Mouse (Mus musculus) CD4-positive, CD25-positive, alpha-beta regulatory T cell, adult 4 months (primary cell): ENCODE measurements around the gene Npcd. TPM values are rescaled to one million over a fixed set of nuclear protein-coding genes. Genes with fewer than 3 reads are reported as not detected.

Experiments
- ATAC-seq: one replicate; pipeline ENCODE4 v1.8.0; 2017
- polyA plus RNA-seq, 2 experiments: library from polyadenylated mRNA; unstranded; fragments of 100-300 nt; shearing (Covaris generic); gene quantifications; one replicate each; pipeline ENCODE4 v1.2.1; 2017

Npcd gene
- polyA plus RNA-seq, 2 experiments from 2014 or later = not detected

GRCm38 (mm10) chr15:79764539-79765267 lies 69.3 kb downstream of the Npcd start:
- no peak for ATAC-seq

GRCm38 (mm10) chr15:79763601-79764246 lies 70.3 kb downstream of the Npcd start:
- ATAC-seq = no peak

DNA sequence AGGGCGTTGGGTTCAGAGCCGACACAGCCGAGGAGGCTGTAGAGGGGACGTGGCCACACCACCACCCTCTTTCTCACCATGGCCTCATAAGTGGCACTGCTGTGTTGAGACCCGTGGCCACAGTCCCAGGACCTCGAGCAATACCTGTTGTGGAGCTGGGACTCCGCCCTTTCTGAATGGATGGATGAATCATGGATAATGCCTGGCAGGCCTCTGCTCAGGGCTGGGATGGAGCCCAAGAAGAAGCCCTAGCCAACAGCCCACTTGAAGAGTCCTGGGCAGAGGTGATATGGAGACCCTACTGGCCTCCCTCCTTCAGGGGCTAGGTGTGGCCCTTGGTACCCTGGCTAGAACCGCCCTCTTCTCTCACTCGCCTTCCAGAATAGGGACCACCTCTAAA lies 71.0 kb downstream of the Npcd start:
- no peak for ATAC-seq

DNA sequence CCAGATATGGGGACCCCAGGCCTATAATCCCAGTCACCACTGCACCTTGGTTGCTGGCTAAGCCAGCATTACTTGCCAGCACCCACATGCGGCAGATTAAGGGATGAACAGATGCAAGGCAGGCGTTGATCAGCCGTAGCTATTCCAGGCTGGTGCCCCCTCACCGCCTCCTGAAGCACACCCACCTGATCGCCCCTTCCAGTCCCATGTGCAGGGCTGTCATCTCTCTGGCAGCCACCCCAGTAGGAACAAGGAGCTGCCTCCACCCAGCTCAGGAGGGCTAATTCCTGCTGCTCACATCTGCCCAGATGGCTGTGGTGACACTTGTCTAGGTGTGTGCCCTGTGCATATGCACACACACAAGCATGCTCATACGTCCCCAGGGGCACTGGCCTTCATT lies 73.1 kb downstream of the Npcd start:
- ATAC-seq = no peak

DNA sequence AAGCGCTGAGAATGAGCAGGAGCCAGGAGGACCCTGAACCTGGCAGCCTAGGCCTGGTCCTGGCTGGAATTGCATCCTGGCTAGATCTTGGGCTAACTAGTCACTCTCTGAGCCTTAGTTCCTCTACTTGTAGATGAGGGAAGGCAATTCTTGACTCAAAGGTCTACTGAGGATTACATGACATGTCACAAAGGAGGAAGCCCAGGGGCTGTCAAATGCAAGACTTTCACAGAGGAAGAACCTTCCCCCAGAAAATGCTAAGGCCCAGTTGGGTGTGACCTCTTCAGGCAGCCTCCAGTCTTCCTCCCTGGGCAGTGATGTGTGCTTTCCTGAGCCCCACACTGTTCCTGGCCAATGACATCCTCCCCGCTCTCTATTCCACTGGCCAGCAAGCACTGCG lies 76.9 kb downstream of the Npcd start:
- no peak for ATAC-seq

DNA sequence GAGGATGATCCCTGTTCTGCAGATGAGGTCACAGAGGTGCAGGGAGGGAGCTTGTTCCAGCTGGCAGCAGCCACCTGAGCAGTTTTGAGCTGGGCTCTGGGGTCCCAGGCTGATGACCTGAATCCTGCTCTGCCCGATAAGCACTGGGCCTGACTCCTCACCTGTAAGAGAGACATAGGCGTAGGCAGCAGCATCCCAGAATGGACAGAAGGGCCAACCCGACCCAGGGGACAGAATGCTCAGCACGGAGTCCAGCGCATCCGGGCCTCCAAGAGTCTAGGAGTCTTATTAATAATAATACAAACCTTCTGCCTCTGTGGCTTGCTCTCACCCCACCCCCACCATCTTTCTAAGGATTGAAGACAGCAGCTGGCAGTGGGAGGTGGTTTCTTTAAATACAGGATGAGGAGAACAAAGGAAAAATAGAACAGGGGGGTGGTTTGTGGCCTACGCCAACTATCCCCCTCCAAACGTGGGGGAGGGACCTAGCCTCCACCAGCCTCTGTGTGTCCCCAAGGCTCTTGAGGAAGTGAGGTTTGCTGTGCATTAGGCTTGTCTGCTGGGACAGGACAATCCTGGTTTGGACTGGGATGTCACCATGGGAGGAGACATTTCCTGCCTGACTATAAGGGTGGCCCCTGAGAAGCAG lies 77.9 kb downstream of the Npcd start:
- no peak for ATAC-seq

DNA sequence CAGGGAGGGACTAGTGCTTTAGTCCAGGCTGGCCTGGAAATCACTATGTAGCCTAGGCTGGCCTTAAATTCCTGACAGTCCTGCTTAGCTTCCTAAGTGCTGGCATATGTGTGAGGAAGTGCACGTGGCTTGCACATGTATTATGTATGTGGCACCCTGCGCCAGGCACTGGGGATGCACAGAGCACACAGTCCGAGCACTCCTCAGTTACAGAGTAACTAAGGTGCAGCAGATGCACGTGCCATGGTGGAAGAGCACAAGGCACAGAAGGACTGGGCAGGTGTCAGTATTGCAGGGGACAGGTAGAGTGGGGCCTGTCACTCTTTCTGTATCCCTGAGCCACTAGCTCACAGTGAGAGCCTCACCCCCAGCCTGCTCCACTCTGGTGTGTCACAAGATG lies 78.9 kb downstream of the Npcd start:
- no peak for ATAC-seq

DNA sequence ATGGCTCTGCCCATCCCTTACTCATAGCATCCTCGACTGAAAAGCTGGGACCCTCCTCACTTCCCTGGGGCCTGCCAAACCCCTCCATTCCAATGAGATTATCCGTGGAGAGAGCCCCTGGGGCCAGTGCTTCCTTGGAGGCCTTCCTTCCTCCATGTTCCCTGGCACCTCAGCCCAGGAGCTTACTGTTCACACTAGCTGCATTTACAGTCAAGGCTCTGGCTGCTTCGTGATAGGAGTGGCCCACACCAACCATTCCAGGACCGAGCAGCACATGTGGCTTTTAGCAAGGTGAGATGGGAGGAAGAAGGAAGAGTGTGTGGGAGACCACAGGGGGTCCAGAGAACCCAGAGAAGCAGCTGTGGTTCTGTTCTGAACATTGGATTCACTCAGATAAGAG lies 80.2 kb downstream of the Npcd start:
- no peak for ATAC-seq

- no peak for ATAC-seq
Observed at GRCm38 (mm10) chr15:79753420-79753752, 80.7 kb downstream of the Npcd start.

GRCm38 (mm10) chr15:79752742-79753419 lies 81.2 kb downstream of the Npcd start:
- ATAC-seq = peak; percentile 71

DNA sequence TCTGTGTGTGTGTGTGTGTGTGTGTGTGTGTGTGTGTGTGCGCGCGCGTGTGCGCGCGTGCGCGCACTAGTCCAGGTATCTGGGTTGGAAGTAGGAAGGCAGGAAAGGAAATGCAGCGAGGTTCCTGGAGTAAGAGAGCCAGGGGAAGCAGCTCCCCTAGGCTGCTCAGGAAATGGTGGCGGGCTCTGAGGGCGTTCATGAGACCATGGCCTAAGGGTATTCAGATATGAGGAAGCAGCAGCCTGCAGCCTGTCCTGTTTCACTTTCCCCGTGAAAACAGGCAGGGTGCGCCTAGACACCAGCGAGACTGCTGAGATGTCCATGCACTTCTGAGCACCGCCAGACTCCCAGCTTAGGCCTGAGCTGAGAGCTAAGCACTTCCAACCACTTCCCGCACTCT lies 82.3 kb downstream of the Npcd start:
- no peak for ATAC-seq

DNA sequence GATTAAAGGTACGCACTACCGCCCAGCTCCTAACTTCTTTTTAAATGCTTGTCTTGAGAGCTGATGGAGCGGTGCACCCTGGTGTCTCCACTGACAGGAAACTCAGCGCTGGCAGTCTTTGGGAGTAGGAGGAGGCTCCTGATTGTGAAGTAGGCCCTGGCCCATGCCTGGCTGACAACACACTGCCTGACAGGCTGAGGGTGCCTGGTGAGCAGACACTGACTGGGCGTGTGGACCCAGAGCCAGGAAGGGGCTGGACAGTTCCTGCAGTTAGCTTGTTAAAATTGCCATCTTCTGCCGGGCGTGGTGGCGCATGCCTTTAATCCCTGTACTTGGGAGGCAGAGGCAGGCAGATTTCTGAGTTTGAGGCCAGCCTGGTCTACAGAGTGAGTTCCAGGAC lies 83.8 kb downstream of the Npcd start:
- no peak for ATAC-seq

DNA sequence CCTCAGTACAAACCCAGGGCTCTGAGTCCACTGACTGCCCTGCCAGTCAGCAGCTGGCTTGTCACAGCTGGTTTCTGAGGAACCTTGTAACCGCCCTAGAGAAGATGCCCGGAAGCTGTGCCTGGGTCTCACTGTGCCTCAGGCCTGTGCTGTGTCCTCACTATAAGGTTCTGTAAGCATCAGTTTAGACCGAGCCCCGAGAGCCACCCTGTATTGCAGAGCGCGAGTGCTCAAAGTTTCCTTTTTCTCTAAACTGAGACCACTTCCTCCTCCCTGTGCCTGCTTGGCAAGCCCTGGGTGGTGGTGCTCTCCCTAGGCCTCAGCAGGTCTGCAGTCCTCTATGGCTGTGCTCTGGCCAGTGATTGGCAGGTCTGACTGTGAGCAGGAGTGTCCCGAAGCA lies 84.9 kb downstream of the Npcd start:
- no peak for ATAC-seq

DNA sequence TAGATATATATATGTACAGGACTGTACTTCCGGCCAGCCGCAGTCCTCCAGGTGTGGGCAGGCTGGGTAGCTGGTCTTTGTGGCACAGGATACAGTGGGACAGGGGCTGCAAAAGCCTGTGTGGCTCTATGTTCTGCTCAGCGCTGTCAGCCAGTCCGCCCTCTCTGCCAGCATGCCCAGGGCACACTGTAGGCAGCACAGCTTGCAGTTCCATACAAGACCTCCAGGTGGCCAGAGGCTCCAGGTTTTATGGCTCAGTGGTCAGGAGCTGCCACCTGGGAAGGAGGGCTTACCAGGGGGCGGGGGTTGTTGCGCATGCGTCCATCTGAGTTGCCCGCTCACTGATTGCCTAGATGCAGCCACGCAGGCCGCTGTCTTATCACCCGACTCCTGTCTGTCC lies 86.0 kb downstream of the Npcd start:
- ATAC-seq = no peak

- ATAC-seq = no peak
Observed at GRCm38 (mm10) chr15:79745883-79746282, 88.2 kb downstream of the Npcd start.

- no peak for ATAC-seq
Observed at GRCm38 (mm10) chr15:79745312-79745711, 88.7 kb downstream of the Npcd start.

DNA sequence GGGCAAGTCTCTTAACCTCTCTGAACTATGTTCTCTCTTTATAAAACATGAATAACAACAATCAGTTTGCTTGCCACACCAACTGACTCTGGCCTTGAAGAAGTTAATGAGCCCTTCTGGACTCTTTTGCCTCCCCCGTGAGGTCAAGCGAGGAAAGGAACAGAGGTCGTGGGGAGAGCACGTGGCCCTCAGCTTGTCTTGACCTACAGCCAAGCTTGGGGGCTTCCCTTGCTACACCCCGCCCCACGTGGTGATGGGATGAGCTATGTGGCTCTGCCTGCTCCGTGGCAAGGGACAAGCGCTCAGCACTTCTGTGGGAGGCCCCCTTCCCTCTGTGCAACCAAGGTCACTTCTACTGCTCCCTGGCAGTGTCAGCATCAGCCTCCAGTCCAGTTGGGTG lies 89.3 kb downstream of the Npcd start:
- no peak for ATAC-seq

GRCm38 (mm10) chr15:79744001-79744400 lies 90.0 kb downstream of the Npcd start:
- ATAC-seq = no peak

DNA sequence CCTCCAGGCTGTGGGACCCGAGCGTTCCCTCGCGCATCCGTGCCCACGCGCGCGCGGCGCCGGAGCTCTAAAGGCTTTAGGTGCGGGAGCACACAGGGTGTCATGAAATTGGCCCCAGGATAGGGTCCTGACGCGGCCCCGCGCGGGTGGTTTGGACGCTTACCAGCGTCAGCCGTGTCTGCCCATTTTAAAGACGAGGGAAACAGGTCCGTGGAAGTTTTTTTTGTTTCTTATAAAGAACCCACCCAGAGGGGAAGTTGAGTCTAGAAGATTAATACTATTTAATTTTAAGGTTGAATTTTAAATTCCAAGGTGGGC lies 91.4 kb downstream of the Npcd start:
- no peak for ATAC-seq

- ATAC-seq = peak; percentile 61
Observed at GRCm38 (mm10) chr15:79741921-79742705, 91.9 kb downstream of the Npcd start, which contains the start of gene Sun2. Sun2 (minus strand) TSS chr15:79742536.

DNA sequence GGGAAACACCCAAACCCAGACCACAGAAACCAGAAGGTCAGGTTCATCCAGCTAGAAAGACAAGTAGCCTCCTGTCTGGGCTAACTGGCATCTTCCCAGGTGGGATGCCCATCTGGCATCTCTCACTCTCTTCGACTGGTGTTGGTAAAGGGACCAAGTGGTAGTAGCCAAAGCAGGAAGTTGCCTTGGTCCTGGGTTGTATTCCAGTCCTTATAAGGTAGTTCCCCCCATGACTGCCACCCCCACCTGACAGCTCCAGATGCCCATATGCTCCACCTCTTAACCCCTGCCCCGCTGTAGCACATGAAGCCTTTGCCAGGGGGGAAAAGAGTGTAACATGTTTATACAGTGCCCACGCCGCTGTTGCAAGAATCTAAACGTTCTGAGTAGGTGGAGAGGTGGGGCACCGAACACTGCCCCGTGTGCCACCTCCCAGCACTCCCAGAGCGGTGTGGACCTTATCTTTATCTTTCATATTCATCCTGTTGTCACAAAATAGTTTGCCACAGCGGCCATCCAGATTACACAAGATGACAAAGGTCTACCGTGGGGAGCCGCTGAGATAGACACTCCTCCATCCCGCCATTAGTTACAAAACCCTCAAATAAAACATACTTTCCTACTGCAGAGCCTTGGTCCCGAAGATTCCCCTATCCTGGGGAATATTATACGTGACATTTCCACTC lies 92.7 kb downstream of the Npcd start:
- peak; percentile 56 for ATAC-seq

DNA sequence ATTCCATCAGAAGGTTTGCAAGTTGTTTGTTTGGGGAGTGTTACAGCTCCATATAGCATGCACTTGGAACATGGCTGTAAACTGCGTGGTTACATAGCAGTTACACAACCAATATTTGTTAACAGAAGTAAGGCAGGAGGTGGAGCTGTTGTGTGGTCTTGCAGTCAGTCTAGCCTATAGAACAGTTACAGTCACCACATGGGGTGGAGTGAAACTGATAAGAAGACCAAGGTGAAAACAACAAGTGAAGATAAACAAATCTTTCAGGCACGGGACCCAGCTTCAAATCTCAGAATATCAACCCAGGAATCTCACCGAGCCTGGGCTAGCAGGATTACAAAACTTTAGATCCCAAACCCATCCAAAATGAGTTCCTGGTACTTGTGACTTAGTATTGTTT lies 93.3 kb downstream of the Npcd start:
- ATAC-seq = no peak
